Mouse (Mus musculus): ENCODE data around the gene Churc1. TPM values are rescaled to one million over a fixed set of nuclear protein-coding genes. Genes with fewer than 3 reads are reported as not detected.

Gene Churc1
- polyA plus RNA-seq, 1 experiment from 2014 or later, result 130 TPM

- no peak for ATAC-seq (ENCODE audit: low read depth)
- H3K36me3 ChIP-seq (ENCODE audit: control insufficient read depth, insufficient read depth, low read length), result no peaks in the 10 kb centered on the region
- peak overlapping the region; percentile 88 for H3K27ac ChIP-seq (ENCODE audit: low read length)
- peaks cover 44% of the 10 kb centered on the region for H3K4me1 ChIP-seq (replicated peaks; ENCODE audit: control insufficient read depth, insufficient read depth, low read length)
- no peak overlapping the region for H3K9ac ChIP-seq (ENCODE audit: low read length)
- WGBS, result 81% methylated on average over 9 of the region's 9 CpGs
- H3K9me3 ChIP-seq (ENCODE audit: control insufficient read depth, low read length), result no peaks in the 10 kb centered on the region
- no peaks in the 10 kb centered on the region; the same call in 1 of the 2 replicates for H3K27me3 ChIP-seq (ENCODE audit: control insufficient read depth, insufficient read depth, low read depth, low read length)
- no peak overlapping the region for H3K4me3 ChIP-seq (ENCODE audit: low read length)
- no peak overlapping the region for H3K4me2 ChIP-seq (ENCODE audit: low read depth, low read length)
These were observed 53.6 kb downstream of the Churc1 start for GRCm38 (mm10) chr12:76818908-76819307.

- peak overlapping the region; percentile 80 for H3K27ac ChIP-seq (ENCODE audit: low read length)
These were observed 54.5 kb downstream of the Churc1 start for GRCm38 (mm10) chr12:76819816-76820215.

GRCm38 (mm10) chr12:76820615-76821014, 55.3 kb downstream of the Churc1 start:
- Histone ChIP-seq H3K27me3 (ENCODE audit: control insufficient read depth, insufficient read depth, low read depth, low read length) (peaks cover 2% of the 10 kb centered on the region; the same call in 1 of the 2 replicates), H3K4me2 (ENCODE audit: low read depth, low read length) (peak overlapping the region; percentile 96), H3K9me3 (ENCODE audit: control insufficient read depth, low read length) (no peaks in the 10 kb centered on the region), H3K36me3 (ENCODE audit: control insufficient read depth, insufficient read depth, low read length) (no peaks in the 10 kb centered on the region), H3K4me3 (ENCODE audit: low read length) (peak overlapping the region; percentile 79), H3K4me1 (replicated peaks; ENCODE audit: control insufficient read depth, insufficient read depth, low read length) (peaks cover 51% of the 10 kb centered on the region), H3K27ac (ENCODE audit: low read length) (peak overlapping the region; percentile 80), H3K9ac (ENCODE audit: low read length) (peak overlapping the region; percentile 92)
- no peak for ATAC-seq (ENCODE audit: low read depth)
- WGBS, result 33% methylated on average over 4 of the region's 4 CpGs

More at GRCm38 (mm10) chr12:76819816-76820215, 54.5 kb downstream of the Churc1 start:
- H3K36me3 ChIP-seq (ENCODE audit: control insufficient read depth, insufficient read depth, low read length), result no peaks in the 10 kb centered on the region
- no peaks in the 10 kb centered on the region; the same call in 1 of the 2 replicates for H3K27me3 ChIP-seq (ENCODE audit: control insufficient read depth, insufficient read depth, low read depth, low read length)
- H3K9ac ChIP-seq (ENCODE audit: low read length), result no peak overlapping the region
- H3K4me1 ChIP-seq (replicated peaks; ENCODE audit: control insufficient read depth, insufficient read depth, low read length), result peaks cover 50% of the 10 kb centered on the region
- H3K4me3 ChIP-seq (ENCODE audit: low read length), result no peak overlapping the region
- 0 out of 2 replicates have a peak, but pooled peaks have one; percentile 3 for ATAC-seq (ENCODE audit: low read depth)
- 33% methylated on average over 6 of the region's 6 CpGs for WGBS
- peak overlapping the region; percentile 96; the same call in 1 of the 2 replicates for H3K4me2 ChIP-seq (ENCODE audit: low read depth, low read length)
- no peaks in the 10 kb centered on the region for H3K9me3 ChIP-seq (ENCODE audit: control insufficient read depth, low read length)

- peak overlapping the region; percentile 92 for H3K9ac ChIP-seq (ENCODE audit: low read length)
- peak overlapping the region; percentile 79 for H3K4me3 ChIP-seq (ENCODE audit: low read length)
- H3K4me1 ChIP-seq (replicated peaks; ENCODE audit: control insufficient read depth, insufficient read depth, low read length), result peaks cover 47% of the 10 kb centered on the region
- WGBS, result under 1% methylated on average over 48 of the region's 66 CpGs
- peaks cover 2% of the 10 kb centered on the region; the same call in 1 of the 2 replicates for H3K27me3 ChIP-seq (ENCODE audit: control insufficient read depth, insufficient read depth, low read depth, low read length)
- peak overlapping the region; percentile 80 for H3K27ac ChIP-seq (ENCODE audit: low read length)
- H3K36me3 ChIP-seq (ENCODE audit: control insufficient read depth, insufficient read depth, low read length), result no peaks in the 10 kb centered on the region
- ATAC-seq (ENCODE audit: low read depth), result peak; percentile 64
- H3K4me2 ChIP-seq (ENCODE audit: low read depth, low read length), result peak overlapping the region; percentile 96
- no peaks in the 10 kb centered on the region for H3K9me3 ChIP-seq (ENCODE audit: control insufficient read depth, low read length)
These were observed 56.8 kb downstream of the Churc1 start for GRCm38 (mm10) chr12:76822002-76822650.

- Histone ChIP-seq H3K9ac (ENCODE audit: low read length) (peak within 1 kb of the TSS; percentile 92), H3K4me3 (ENCODE audit: low read length) (peak within 1 kb of the TSS; percentile 79), H3K36me3 (ENCODE audit: control insufficient read depth, insufficient read depth, low read length) (no peaks in the 10 kb centered on the region), H3K27ac (ENCODE audit: low read length) (peak within 1 kb of the TSS; percentile 80), H3K27me3 (ENCODE audit: control insufficient read depth, insufficient read depth, low read depth, low read length) (peaks cover 2% of the 10 kb centered on the region; the same call in 1 of the 2 replicates), H3K9me3 (ENCODE audit: control insufficient read depth, low read length) (no peaks in the 10 kb centered on the region), H3K4me2 (ENCODE audit: low read depth, low read length) (peak within 1 kb of the TSS; percentile 96), H3K4me1 (replicated peaks; ENCODE audit: control insufficient read depth, insufficient read depth, low read length) (peaks cover 42% of the 10 kb centered on the region)
- ATAC-seq (ENCODE audit: low read depth), result 0 out of 2 replicates have a peak, but pooled peaks have one; percentile 1
- 5% methylated on average over 12 of the region's 17 CpGs for WGBS
These were observed 57.3 kb downstream of the Churc1 start, which contains the start of gene Rab15 for GRCm38 (mm10) chr12:76822651-76823041. Gene Rab15, minus strand, starts transcription at chr12:76822908.

- Histone ChIP-seq H3K36me3 (ENCODE audit: control insufficient read depth, insufficient read depth, low read length) (no peaks in the 10 kb centered on the region), H3K9me3 (ENCODE audit: control insufficient read depth, low read length) (no peaks in the 10 kb centered on the region), H3K27me3 (ENCODE audit: control insufficient read depth, insufficient read depth, low read depth, low read length) (peaks cover 2% of the 10 kb centered on the region; the same call in 1 of the 2 replicates), H3K4me2 (ENCODE audit: low read depth, low read length) (no peak overlapping the region), H3K4me1 (replicated peaks; ENCODE audit: control insufficient read depth, insufficient read depth, low read length) (peaks cover 27% of the 10 kb centered on the region), H3K9ac (ENCODE audit: low read length) (no peak overlapping the region), H3K27ac (ENCODE audit: low read length) (no peak overlapping the region), H3K4me3 (ENCODE audit: low read length) (no peak overlapping the region)
- ATAC-seq (ENCODE audit: low read depth), result no peak
- WGBS, result 67% methylated on average over 4 of the region's 4 CpGs
These were observed 59.9 kb downstream of the Churc1 start for GRCm38 (mm10) chr12:76825283-76825682.

- no peaks in the 10 kb centered on the region for H3K4me1 ChIP-seq (replicated peaks; ENCODE audit: control insufficient read depth, insufficient read depth, low read length)
- WGBS, result 6% methylated on average over 3 of the region's 3 CpGs
- no peak overlapping the region for H3K4me2 ChIP-seq (ENCODE audit: low read depth, low read length)
- H3K4me3 ChIP-seq (ENCODE audit: low read length), result no peak overlapping the region
- H3K27ac ChIP-seq (ENCODE audit: low read length), result no peak overlapping the region
- no peak for ATAC-seq (ENCODE audit: low read depth)
- H3K9me3 ChIP-seq (ENCODE audit: control insufficient read depth, low read length), result no peaks in the 10 kb centered on the region
- H3K36me3 ChIP-seq (ENCODE audit: control insufficient read depth, insufficient read depth, low read length), result no peaks in the 10 kb centered on the region
- no peak overlapping the region for H3K9ac ChIP-seq (ENCODE audit: low read length)
- H3K27me3 ChIP-seq (ENCODE audit: control insufficient read depth, insufficient read depth, low read depth, low read length), result no peaks in the 10 kb centered on the region
These were observed 67.4 kb downstream of the Churc1 start for GRCm38 (mm10) chr12:76832704-76833103.

Other genes starting within 250 kb of the Churc1 start
- gene Plekhg3, start 234.6 kb upstream of the Churc1 start, polyA plus RNA-seq (2015; fragmentation: Nextera tagmentation; extraction: Ambion mirVana), result 6.3 and 7.5 TPM in 2 replicates
- gene Sptb, start 55.0 kb upstream of the Churc1 start, polyA plus RNA-seq (2015; fragmentation: Nextera tagmentation; extraction: Ambion mirVana), result 1.3 and 1.8 TPM in 2 replicates
- 39.0 and 40.4 TPM in 2 replicates for gene Fntb, start 51 bp downstream of the Churc1 start, polyA plus RNA-seq (2015; fragmentation: Nextera tagmentation; extraction: Ambion mirVana)
- 11.0 and 11.5 TPM in 2 replicates for gene Gpx2, start 30.0 kb downstream of the Churc1 start, polyA plus RNA-seq (2015; fragmentation: Nextera tagmentation; extraction: Ambion mirVana)
- gene Rab15, start 57.4 kb downstream of the Churc1 start, polyA plus RNA-seq (2015; fragmentation: Nextera tagmentation; extraction: Ambion mirVana), result 34.8 and 35.8 TPM in 2 replicates
- 13.1 and 13.5 TPM in 2 replicates for gene Max, start 196.7 kb downstream of the Churc1 start, polyA plus RNA-seq (2015; fragmentation: Nextera tagmentation; extraction: Ambion mirVana)

Data from lung, embryonic 16.5 days (tissue).